Mouse (Mus musculus) CH12.LX (cell line): ENCODE results near the gene Grb10. TPM values are rescaled to one million over a fixed set of nuclear protein-coding genes. Genes with fewer than 3 reads are reported as not detected.

Experiments used
- DNase-seq: peaks from one replicate; pipeline ENCODE4 v3.0.0-alpha.2; 2013; ENCODE audit errors: extremely low read depth
- H3K27ac ChIP-seq: 2 replicates; pipeline ENCODE4 v1.5.1; 2012; ENCODE audit warnings: low read depth, mild to moderate bottlenecking, control low read depth, moderate library complexity; ENCODE audit not compliant: insufficient read depth
- H3K27me3 ChIP-seq: replicated peaks from 2 replicates; pipeline ENCODE3; 2012; ENCODE audit warnings: inconsistent platforms
- H3K36me3 ChIP-seq, 2 experiments: replicated peaks in 1 of 2; 2 replicates each; pipeline versions ENCODE3 to v1.6.1; 2012; ENCODE audit warnings: inconsistent platforms in 1 of 2, low read length in 1 of 2, mild to moderate bottlenecking in 1 of 2, mixed read lengths in 1 of 2, moderate library complexity in 1 of 2; ENCODE audit not compliant: control insufficient read depth in 1 of 2, insufficient read depth in 1 of 2
- H3K4me1 ChIP-seq, 2 experiments: 2 replicates each; pipeline ENCODE4 v1.6.1; 2012; ENCODE audit warnings: inconsistent platforms in 1 of 2, moderate library complexity in 1 of 2; ENCODE audit not compliant: insufficient read depth in 2 of 2, control insufficient read depth in 1 of 2
- H3K4me2 ChIP-seq: 2 replicates; pipeline ENCODE4 v1.6.1; 2012; ENCODE audit warnings: low read depth, mild to moderate bottlenecking, control low read depth; ENCODE audit not compliant: poor library complexity, insufficient read depth, severe bottlenecking
- H3K4me3 ChIP-seq, 3 experiments: fragments of 150-350 bp in 1 of 3; sonication (generic) in 1 of 3; replicated peaks in 1 of 3; 2 replicates each; pipeline versions ENCODE3 to v1.5.1; 2011 to 2012; ENCODE audit warnings: low read depth in 2 of 3, low read length in 2 of 3, mild to moderate bottlenecking in 2 of 3, moderate library complexity in 2 of 3, control low read depth in 1 of 3, improper control_type of control experiment in 1 of 3, inconsistent platforms in 1 of 3, mixed read lengths in 1 of 3; ENCODE audit not compliant: poor library complexity in 1 of 3
- H3K79me2 ChIP-seq: replicated peaks from 2 replicates; pipeline ENCODE4 v1.6.1; 2012; ENCODE audit warnings: mild to moderate bottlenecking, moderate library complexity; ENCODE audit not compliant: control insufficient read depth, poor library complexity, insufficient read depth, severe bottlenecking; ENCODE audit errors: extremely low read depth
- H3K9ac ChIP-seq: 2 replicates; pipeline ENCODE4 v1.6.1; 2012; ENCODE audit warnings: low read depth, mild to moderate bottlenecking, control low read depth, moderate library complexity; ENCODE audit not compliant: insufficient read depth
- H3K9me3 ChIP-seq: replicated peaks from 2 replicates; pipeline ENCODE3; 2012; ENCODE audit warnings: low read length, inconsistent platforms, mixed read lengths
- BHLHE40 ChIP-seq: IDR thresholded peaks from 2 replicates; pipeline ENCODE4 v1.6.1; 2011; ENCODE audit warnings: mild to moderate bottlenecking, low read depth, low read length, improper control_type of control experiment
- CHD1 ChIP-seq: IDR thresholded peaks from 2 replicates; pipeline ENCODE4 v1.6.1; 2012; ENCODE audit warnings: low read depth, low read length, improper control_type of control experiment, inconsistent platforms
- CHD2 ChIP-seq: IDR thresholded peaks from 2 replicates; pipeline ENCODE4 v1.6.1; 2011; ENCODE audit warnings: low read length, improper control_type of control experiment
- CTCF ChIP-seq, 2 experiments: IDR thresholded peaks in 1 of 2; conservative IDR thresholded peaks in 1 of 2; 2 replicates each; pipeline ENCODE4 v1.5.1; 2011 to 2012; ENCODE audit warnings: low read depth in 2 of 2, low read length in 2 of 2, improper control_type of control experiment in 1 of 2, inconsistent platforms in 1 of 2, mild to moderate bottlenecking in 1 of 2, moderate library complexity in 1 of 2
- E2F4 ChIP-seq: IDR thresholded peaks from 2 replicates; pipeline ENCODE4 v1.6.1; 2011; ENCODE audit warnings: low read depth, low read length, improper control_type of control experiment; ENCODE audit not compliant: insufficient replicate concordance
- ELF1 ChIP-seq: IDR thresholded peaks from 2 replicates; pipeline ENCODE4 v1.6.1; 2014; ENCODE audit warnings: low read depth, mild to moderate bottlenecking, inconsistent platforms, low read length, improper control_type of control experiment
- IRF4 ChIP-seq: IDR thresholded peaks from 2 replicates; pipeline ENCODE4 v1.6.1; 2014; ENCODE audit warnings: low read depth, mild to moderate bottlenecking, inconsistent platforms, low read length, improper control_type of control experiment
- JUN ChIP-seq: IDR thresholded peaks from 2 replicates; pipeline ENCODE4 v1.6.1; 2011; ENCODE audit warnings: low read depth, mild to moderate bottlenecking, low read length, improper control_type of control experiment, moderate library complexity; ENCODE audit not compliant: insufficient read depth
- JUND ChIP-seq: conservative IDR thresholded peaks from 2 replicates; pipeline ENCODE4 v1.6.1; 2011; ENCODE audit warnings: low read depth, low read length, improper control_type of control experiment
- MAFK ChIP-seq: IDR thresholded peaks from 2 replicates; pipeline ENCODE4 v1.6.1; 2011; ENCODE audit warnings: low read length, improper control_type of control experiment; ENCODE audit not compliant: insufficient replicate concordance
- MAX ChIP-seq: IDR thresholded peaks from 2 replicates; pipeline ENCODE4 v1.6.1; 2011; ENCODE audit warnings: low read length, improper control_type of control experiment
- MEF2A ChIP-seq: IDR thresholded peaks from 2 replicates; pipeline ENCODE4 v1.6.1; 2014; ENCODE audit warnings: low read depth, mild to moderate bottlenecking, inconsistent platforms, low read length, improper control_type of control experiment, borderline replicate concordance
- MXI1 ChIP-seq: IDR thresholded peaks from 2 replicates; pipeline ENCODE4 v1.6.1; 2011; ENCODE audit warnings: mild to moderate bottlenecking, low read depth, low read length, improper control_type of control experiment
- NRF1 ChIP-seq: IDR thresholded peaks from 2 replicates; pipeline ENCODE4 v1.6.1; 2014; ENCODE audit warnings: low read depth, mild to moderate bottlenecking, inconsistent platforms, low read length, improper control_type of control experiment, moderate library complexity
- POLR2A ChIP-seq: IDR thresholded peaks from 2 replicates; pipeline ENCODE4 v1.6.1; 2011; ENCODE audit warnings: low read depth, mild to moderate bottlenecking, improper control_type of control experiment, low read length
- SIN3A ChIP-seq: IDR thresholded peaks from 2 replicates; pipeline ENCODE4 v1.6.1; 2012; ENCODE audit warnings: low read length, improper control_type of control experiment, inconsistent platforms
- SMC3 ChIP-seq: IDR thresholded peaks from 2 replicates; pipeline ENCODE4 v1.6.1; 2011; ENCODE audit warnings: low read depth, low read length, improper control_type of control experiment
- TBP ChIP-seq: conservative IDR thresholded peaks from 2 replicates; pipeline ENCODE4 v1.6.1; 2011; ENCODE audit warnings: low read depth, low read length, improper control_type of control experiment
- TCF12 ChIP-seq: IDR thresholded peaks from 2 replicates; pipeline ENCODE4 v1.6.1; 2014; ENCODE audit warnings: low read depth, mild to moderate bottlenecking, inconsistent platforms, low read length, improper control_type of control experiment
- USF1 ChIP-seq: IDR thresholded peaks from 2 replicates; pipeline ENCODE4 v1.6.1; 2014; ENCODE audit warnings: low read depth, mild to moderate bottlenecking, inconsistent platforms, low read length, improper control_type of control experiment
- ZC3H11A ChIP-seq: IDR thresholded peaks from 2 replicates; pipeline ENCODE4 v1.6.1; 2012; ENCODE audit warnings: low read depth, mild to moderate bottlenecking, inconsistent platforms, low read length, improper control_type of control experiment
- ZKSCAN1 ChIP-seq: IDR thresholded peaks from 2 replicates; pipeline ENCODE4 v1.6.1; 2012; ENCODE audit warnings: low read depth, inconsistent platforms, low read length, improper control_type of control experiment, borderline replicate concordance
- ZMIZ1 ChIP-seq: IDR thresholded peaks from 2 replicates; pipeline ENCODE4 v1.6.1; 2012; ENCODE audit warnings: low read depth, mild to moderate bottlenecking, inconsistent platforms, low read length, improper control_type of control experiment
- ZNF384 ChIP-seq: IDR thresholded peaks from 2 replicates; pipeline ENCODE4 v1.6.1; 2012; ENCODE audit warnings: low read depth, low read length, improper control_type of control experiment, inconsistent platforms
- dilution Hi-C: fragments of 300-500 bp; cut with MboI; formaldehyde crosslinking; loops from 2 replicates; pipeline ENCODE4 v1.14.3; 2020; ENCODE audit warnings: low sequenced_read_pairs; ENCODE audit not compliant: extremely low pct_unique_long_range_greater_than_20kb, extremely low pct_ligation_motif_present
- in situ Hi-C: fragments of 300-500 bp; cut with MboI; formaldehyde crosslinking; loops from 3 replicates; pipeline ENCODE4 v1.14.3; 2019; ENCODE audit warnings: low sequenced_read_pairs, low pct_ligation_motif_present, low pct_unique_long_range_greater_than_20kb, mixed read lengths
- polyA plus RNA-seq: library from polyadenylated mRNA; unstranded; fragments of >175 nt; gene quantifications from 2 replicates; pipeline ENCODE4 v1.2.1, GENCODE M21; 2012; ENCODE audit warnings: low read depth; ENCODE audit not compliant: insufficient read length
- total RNA-seq, 2 experiments: library from RNA; depleted of rRNA; stranded (reverse); fragments of 300-350 nt in 1 of 2; fragments of >200 nt in 1 of 2; gene quantifications; 2 replicates each; pipeline ENCODE4 v1.2.3; 2012 to 2014

Grb10 gene
- total and polyA plus RNA-seq, 3 experiments: 38.4 to 189 (median 137) TPM

DNA sequence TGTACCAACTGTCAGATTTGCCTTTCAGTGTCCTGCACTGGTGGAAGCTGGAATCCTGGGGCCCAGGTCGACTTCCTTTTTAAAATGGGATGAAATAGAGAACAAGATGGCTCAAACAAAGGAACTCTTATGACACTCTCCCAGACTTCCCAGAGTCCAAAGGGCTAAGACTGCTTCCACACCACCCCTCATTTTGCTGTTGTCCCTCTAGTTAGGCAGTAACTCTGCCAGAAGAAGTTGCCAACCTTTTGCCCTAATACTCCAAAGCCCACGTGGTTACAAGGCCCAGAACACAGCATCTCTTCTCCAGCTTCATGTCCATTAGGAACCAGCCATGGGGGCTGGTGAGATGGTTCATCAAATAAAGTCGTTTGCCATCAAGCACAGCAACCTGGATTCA lies 15.4 kb downstream of the Grb10 start:
- Histone ChIP-seq H3K4me1 (no peaks in the 10 kb centered on the region), H3K36me3 (no peaks in the 10 kb centered on the region), H3K27ac (no peak overlapping the region), H3K4me2 (no peak overlapping the region), H3K4me3 (no peak overlapping the region), H3K27me3 (no peaks in the 10 kb centered on the region), H3K9ac (no peak overlapping the region), H3K79me2 (no peaks in the 10 kb centered on the region), H3K9me3 (peaks cover 10% of the 10 kb centered on the region)
- TF ChIP-seq MAFK: no peak
- TF ChIP-seq SIN3A: no peak
- TF ChIP-seq ZMIZ1: no peak
- no peak for TF ChIP-seq CTCF (conservative IDR thresholded peaks at IDR 0.05 in 1 of 2, IDR thresholded peaks at IDR 0.05 in 1 of 2; ENCODE audit: low read depth in 2 of 2, low read length in 2 of 2)
- TF ChIP-seq ZNF384: no peak
- no peak for TF ChIP-seq POLR2A
- TF ChIP-seq TBP: no peak
- TF ChIP-seq MEF2A: no peak
- no peak for TF ChIP-seq USF1
- TF ChIP-seq SMC3: no peak
- TF ChIP-seq ZC3H11A: no peak
- TF ChIP-seq JUND: no peak
- TF ChIP-seq CHD1: no peak
- dilution Hi-C loops (no loop called here), in situ Hi-C loops (no loop called here)
- DNase-seq: no peak

DNA sequence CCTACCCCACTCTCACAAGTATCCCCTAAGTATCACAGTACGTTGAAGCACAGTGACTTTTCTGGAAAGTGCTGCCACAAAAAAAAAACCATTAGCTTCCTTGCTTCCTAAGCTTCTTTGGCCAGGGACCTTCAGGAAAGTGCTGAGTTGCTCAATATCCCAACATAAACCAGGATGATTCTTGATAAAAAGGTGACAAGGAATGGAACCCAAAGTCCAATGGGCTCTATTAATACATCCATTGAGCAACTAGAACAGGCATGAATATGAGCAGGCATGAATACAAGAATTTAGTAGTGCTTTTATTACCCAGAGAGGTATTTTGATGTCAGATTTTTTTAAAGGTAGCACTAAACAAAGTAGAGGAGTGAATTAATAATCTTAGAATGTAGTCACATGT lies 18.8 kb downstream of the Grb10 start:
- H3K36me3 ChIP-seq: no peaks in the 10 kb centered on the region
- no peak overlapping the region for H3K27ac ChIP-seq
- H3K4me1 ChIP-seq: no peaks in the 10 kb centered on the region
- TF ChIP-seq ZKSCAN1 (no peak), MXI1 (no peak), MAX (no peak), TCF12 (no peak), TBP (no peak), E2F4 (no peak), CHD2 (no peak), ELF1 (no peak), ZMIZ1 (no peak), POLR2A (no peak), IRF4 (no peak), NRF1 (no peak), BHLHE40 (no peak), CTCF (conservative IDR thresholded peaks at IDR 0.05 in 1 of 2, IDR thresholded peaks at IDR 0.05 in 1 of 2; ENCODE audit: low read depth in 2 of 2, low read length in 2 of 2) (no peak), JUN (no peak)
- TF ChIP-seq, all 38 proteins: peak for 0
- peaks cover 2% of the 10 kb centered on the region for H3K9me3 ChIP-seq
- in situ Hi-C loops: no loop called here
- H3K4me3 ChIP-seq: no peak overlapping the region
- no peaks in the 10 kb centered on the region for H3K27me3 ChIP-seq
- H3K4me2 ChIP-seq: no peak overlapping the region
- DNase-seq: no peak
- dilution Hi-C loops: no loop called here
- H3K9ac ChIP-seq: no peak overlapping the region
- H3K79me2 ChIP-seq: no peaks in the 10 kb centered on the region
